Mouse (Mus musculus) brain, embryonic 14.5 days (tissue): ENCODE data around the gene Spaca9.

Experiments
- CTCF ChIP-seq: fragments of 200-500 bp; IDR thresholded peaks from 2 replicates; pipeline ENCODE4 v1.5.1; 2012; ENCODE audit warnings: inconsistent platforms, mild to moderate bottlenecking, moderate library complexity, borderline replicate concordance; ENCODE audit not compliant: insufficient read depth, insufficient read length; ENCODE audit errors: extremely low read depth
- POLR2A ChIP-seq: fragments of 200-500 bp; IDR thresholded peaks from 2 replicates; pipeline ENCODE4 v1.6.1; 2012; ENCODE audit warnings: mild to moderate bottlenecking, inconsistent platforms, borderline replicate concordance; ENCODE audit not compliant: poor library complexity, insufficient read depth, insufficient read length, severe bottlenecking; ENCODE audit errors: extremely low read depth

- no peak for TF ChIP-seq CTCF
- no peak for TF ChIP-seq POLR2A
Observed at GRCm38 (mm10) chr2:28701646-28702262, 2.2 kb upstream of the Spaca9 start.
